Mouse (Mus musculus) right cerebral cortex, postnatal 14 days (tissue): ENCODE data around the gene Cox8b.
"Not testable (repeated sequence)": the region's sequence is repeated elsewhere in the genome, so short reads cannot be mapped to it uniquely, and the experiment has no call there.

Experiments
- DNase-seq: peaks from one replicate; pipeline ENCODE4 v3.0.0; 2022

Cox8b gene

DNA sequence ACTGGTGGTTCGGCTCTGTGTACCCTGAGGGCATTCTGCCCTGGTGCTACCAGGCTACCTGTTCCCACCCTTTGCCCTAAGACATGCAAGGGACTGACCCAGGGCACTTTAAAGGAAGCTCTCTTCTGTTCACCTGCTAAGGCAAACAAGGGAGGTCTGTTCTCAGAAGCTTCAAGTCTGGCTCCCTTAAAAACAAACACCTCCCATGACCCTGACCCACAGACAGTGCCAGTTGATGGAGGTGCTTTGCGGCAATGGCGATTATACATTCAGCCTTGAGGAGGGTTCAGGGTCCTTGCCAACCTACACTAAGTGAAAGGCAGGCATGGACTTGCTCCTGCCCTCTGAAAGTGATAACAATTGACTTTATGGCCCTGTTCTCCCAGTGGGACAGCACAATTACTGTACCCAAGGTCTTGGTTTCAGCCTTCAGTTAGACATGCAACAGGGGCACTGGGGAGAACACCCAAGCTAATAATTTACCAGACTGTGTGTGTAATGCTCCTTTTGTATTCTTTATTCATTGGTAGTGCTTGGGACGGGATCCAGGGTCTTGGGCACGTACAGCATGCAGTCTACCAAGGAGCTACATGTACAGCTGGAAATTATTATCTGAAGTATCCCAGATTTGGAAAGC is 12.7 kb upstream of the Cox8b start:
- no peak for DNase-seq

DNA sequence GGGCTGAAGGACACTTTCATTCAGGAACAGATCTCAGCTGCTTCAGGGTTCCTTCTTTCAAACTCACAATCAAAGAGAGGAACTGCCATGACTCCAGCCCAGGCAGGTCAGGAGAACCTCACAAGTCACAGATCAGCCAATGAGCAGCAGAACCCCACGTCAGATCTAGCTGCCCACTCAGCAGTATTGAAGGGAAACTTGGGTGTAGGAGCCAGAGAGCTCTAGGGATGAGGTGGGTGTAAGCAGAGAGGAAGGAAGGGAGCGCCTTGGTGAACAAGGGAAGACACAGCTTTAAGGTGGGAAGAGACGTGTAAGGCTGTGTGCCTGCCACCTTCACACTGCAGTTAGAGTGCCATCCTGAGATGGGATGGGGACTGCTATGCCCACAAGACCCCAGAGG is 12.0 kb upstream of the Cox8b start:
- DNase-seq: no peak

DNA sequence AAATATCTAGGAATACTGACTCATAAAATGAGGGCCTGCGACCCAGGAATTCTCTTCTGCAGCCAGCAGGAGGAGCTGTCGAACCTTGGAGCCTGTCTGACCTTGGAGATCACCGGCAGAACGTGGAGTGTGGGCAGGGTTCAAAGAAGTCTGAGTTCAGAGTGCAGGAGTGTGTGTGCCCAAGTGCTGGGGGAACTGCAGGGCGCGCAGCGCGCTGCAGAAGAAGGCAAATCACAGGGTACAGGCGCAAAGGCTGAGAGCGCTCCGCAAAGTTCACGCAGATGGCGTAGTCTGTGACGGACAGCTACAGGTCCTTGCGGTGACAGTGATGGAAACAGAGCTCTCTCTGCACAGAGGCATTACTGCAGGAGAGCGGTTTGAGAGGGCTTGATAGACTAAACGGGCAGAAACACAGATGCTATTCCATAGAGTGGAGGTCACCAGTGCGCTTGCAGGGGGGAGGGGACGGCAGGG is 8.4 kb upstream of the Cox8b start:
- peak; percentile 62 for DNase-seq

DNA sequence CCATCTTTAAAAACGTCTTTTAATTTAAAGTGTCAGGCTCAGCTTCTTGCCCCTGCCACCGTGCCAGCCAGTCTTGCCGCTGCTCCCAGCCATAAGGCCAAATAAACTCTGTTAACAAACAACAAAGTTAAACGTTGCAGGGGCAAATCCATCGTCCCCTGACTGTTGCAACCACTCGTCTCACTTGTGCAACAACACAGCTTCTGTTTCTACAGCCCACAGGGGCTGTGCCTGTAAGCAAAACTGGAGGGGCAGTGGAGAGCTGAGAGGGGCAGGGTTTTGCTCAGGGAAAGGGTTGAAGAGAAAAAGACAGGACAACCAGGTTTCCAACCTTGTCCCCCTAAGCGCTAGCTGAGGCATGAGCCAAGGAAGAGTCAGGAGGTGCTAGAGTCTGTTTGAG is 7.9 kb upstream of the Cox8b start:
- no peak for DNase-seq

DNA sequence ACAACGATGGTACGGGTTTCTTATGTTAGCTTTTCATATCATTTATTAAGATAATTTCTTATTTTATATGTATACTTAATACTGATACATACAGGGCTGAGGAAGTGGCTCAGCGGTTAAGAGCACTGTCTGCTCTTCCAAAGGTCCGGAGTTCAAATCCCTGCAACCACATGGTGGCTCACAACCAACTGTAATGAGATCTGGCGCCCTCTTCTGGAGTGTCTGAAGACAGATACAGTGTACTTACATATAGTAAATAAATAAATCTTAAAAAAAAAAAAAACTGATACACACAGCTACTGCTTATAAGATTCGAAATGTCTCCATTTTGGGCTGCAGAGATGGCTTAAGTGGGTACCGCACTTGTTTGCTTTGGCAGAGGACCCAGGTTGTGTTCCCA is 7.5 kb upstream of the Cox8b start:
- no peak for DNase-seq

DNA sequence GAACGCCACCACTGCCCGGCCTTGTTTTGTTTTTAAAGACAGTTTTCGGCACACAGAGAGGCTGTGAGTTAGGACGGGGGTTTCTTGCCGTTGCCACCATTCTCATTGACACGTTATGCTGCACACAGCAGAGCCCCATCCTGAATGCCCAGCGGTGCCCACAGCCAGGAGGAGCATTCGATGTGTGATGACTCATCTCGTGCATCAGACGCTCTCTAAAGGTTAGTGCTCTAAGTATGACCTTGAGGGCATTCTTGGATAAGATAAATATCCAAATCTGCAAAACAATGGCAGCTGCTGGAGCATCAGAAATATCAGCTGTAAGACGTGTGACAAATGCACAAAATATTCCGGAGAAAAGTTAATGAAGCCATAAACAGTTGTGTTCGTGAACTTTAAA is 6.9 kb upstream of the Cox8b start:
- DNase-seq: no peak

DNA sequence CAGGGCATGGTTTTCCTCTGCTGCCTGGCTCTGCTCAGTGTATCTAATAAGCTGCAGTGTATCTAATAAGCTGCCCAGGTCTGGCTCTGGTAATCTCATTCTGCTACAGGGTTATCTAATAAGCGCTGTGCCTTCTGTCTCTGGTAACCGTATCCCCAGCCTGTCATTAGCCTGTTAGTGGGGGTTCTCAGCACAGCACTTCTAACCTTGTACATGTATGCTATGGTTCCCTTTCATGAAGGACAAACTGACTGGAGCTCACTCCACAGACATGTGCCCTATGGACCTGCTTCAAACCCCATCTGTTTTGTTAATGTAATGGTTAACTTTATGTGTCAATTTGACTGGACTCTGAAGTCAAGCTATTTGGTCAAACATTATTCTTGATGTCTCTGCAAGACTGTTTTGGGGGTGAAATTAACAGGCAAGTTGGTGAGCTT is 5.4 kb upstream of the Cox8b start:
- DNase-seq: no peak

DNA sequence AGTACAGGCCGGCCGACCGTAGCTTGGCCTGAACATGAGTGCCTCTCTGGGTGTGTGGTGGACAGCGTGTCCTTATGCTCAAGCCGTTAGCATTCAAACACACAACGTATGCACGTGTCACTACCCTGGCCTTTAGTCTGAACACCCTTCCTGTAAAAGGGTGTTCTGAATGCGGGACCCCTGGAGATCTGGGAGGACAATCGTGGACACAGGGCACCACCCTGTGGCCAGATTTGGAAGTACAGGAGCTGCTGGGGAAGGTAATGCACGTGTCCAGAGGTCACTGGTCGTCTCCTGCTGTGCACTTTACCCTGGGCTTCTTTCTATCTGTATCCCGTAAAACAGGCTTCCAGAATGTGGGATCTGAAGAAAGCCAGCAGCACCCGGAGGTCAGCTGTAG is 3.0 kb upstream of the Cox8b start:
- peak; percentile 80 for DNase-seq

DNA sequence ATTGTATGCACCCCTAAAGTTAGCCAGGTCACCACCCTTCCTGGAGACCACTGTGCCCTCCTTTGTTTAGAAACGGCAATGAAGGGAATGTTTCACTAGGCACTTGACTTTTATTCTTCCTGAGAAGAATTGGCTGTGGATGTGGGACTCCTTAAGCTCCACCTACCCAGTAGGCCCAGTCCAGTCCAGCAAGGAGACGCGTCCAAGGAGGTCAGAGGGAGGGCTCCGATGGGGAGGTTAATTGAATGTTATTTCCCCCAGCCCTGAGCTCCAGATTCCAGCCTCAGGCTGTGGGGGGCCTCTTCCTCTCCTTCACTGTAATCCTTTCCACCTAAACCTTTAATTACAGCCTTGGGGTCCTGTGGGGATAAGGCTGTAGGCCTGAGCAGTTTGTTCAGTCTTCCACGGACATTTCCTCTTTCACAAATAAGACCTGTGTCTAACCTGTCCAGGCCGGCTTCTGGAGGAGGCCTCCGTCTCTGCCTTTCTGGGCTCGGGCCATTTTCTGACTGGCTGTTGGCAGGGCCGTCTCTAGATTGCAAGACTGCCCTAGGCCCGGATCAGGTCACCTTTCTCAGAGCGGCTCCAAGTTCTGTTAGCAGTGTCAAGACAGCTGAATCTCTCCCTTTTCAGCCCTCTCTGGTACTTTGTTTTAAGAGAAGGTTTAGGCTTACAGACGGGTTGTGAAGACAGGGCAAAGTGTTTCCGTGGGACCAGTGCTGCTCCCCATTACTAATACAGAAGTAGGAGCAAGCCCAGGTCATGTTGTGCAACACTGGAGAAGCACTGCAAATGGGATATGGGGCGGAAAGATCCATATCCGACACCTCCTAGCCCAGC is 2.0 kb upstream of the Cox8b start:
- DNase-seq: no peak

DNA sequence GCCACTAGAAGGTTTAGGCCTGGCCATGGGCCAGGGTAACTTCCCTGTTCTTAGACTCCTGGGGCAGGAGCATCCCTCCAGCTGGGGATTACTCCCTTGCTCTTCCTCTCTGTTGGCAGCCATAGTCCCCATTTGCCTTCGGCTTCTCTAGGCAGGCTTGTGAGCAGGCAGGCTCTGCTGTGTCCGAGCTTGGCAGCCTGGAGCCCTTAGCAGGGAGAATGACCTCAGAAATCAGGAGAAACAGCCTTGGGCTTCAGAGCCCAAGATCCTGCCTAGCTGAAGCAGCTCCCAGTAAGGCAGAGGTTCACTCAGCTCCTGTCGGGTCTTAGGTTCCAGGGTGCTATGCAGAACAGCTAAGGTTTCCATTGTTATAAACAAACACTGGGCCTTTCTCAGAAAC is 1.1 kb downstream of the Cox8b start:
- no peak for DNase-seq

DNA sequence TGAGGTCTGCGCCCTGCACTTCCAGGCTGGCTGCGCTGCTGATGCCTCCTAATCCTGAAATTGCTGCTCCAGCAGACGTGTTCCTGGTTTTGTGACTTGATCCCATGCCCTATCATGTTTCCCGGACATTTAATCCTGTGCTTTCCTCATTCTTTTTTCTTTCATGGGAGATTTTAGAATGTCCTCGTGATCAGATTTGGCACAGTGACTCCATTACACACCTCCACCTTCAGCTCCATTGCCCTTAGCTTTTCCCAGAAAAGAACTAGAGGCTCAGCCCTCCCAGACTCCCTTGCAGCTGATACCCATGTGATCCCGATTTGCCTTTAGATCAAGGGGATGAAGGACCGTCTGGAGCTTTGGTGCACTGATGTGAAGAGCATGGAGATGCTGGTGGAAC is 2.4 kb downstream of the Cox8b start:
- DNase-seq: no peak

DNA sequence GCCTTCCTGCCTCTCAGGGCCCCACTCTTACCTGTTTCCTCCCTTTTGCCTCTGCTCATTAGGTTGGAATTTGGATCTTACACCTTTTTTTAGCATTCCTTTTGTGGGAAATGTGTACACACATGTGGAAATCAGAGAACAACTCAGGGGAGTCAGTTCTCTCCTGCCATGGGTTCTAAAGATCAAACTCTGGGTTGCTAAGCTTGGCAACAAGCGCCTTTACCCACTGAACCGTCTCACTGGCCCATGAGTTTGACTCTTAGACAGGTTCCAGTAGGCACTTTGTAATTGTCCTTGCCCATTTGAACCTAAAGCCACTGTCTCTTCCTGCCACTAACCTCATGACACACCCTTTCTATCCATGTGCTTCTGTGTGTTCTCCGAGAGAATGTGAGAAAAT is 5.6 kb downstream of the Cox8b start:
- DNase-seq: no peak

DNA sequence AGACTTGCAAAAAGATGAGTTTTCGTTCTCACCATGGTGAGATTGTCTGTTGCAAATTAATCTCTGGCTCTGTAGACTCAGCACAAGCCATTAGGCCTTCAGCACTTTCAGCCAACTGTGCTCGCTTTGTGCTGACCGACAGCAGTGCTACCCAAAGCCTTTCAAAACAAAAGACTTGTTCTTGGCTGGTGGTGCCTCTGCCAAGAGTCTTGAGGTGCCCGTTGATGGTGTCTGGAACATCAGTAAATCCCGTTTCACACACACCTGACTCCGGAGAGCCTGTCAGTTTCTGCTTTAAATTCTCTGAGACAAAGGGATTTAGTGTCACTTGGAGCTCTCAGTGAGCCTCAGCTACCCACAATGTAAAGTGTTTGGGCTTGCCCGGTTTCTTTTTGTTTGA is 6.2 kb downstream of the Cox8b start:
- no peak for DNase-seq

DNA sequence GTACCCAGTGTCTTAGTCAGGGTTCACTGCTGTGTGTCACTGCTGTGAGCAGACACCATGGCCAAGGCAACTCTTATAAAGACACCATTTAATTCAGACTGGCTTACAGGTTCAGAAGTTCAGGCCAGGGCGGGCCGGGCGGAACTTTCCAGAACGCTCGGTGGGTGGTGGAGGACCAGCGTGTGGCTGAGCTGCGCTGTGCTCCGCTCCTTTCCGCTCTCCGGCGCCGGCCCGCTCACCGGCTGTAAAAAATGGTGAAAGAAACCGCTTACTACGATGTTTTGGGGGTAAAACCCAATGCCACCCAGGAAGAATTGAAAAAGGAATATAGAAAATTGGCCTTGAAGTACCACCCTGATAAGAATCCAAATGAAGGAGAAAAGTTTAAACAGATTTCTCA is 9.6 kb downstream of the Cox8b start:
- not testable (repeated sequence) for DNase-seq

DNA sequence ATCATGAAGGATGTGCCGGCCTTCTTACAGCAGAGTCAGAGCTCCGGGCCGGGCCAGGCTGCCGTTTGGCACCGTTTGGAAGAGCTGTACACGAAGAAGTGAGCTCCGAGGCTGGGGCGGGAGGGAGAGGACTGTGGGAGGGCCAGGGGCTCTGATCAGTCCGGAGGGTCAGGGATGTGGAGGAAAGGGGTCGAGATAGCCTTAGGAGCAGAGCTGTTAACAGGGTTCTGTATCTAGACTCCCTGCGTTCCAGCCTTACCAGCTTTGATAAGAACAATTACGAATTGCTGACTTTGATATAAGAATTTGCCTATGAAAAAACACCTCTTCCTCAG is 17.8 kb downstream of the Cox8b start:
- no peak for DNase-seq

DNA sequence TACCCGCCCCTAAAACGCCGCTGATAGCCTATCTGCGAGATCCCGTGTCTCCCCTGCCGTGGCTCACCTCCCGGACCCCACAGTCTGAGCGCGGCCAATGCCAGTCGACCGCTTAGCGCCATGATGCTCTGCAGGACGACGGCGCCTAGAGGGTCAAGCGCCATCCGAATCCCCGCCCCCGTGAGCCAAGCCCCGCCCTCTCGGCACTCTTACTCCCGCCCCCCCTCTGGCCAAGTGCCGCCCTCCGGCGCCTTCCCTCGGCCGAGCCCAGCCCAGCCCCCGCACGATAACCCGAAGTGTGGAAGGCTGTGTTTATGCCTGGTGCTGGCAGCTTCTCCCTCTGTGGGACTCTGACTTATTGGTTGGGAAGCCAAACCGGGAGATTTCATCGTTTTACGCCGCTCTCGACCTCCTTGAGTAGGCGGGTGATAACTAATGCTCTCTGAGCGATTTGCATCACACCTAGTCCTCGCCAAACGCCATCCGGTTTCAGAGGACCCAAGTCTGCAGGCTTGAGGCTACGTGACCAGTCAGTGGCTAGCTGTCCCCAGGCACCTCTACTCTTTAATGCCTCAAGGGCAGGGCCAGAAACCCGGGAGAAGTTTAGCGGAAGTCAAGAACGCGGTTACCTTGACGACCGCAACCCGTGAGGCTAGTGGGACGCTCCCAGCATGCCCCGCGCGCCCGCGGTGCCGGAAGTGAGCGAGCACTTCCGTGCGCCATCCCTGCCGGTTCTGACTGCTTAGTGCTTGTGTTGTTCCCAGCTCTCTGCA is 18.4 kb downstream of the Cox8b start, which contains the start of the genes Psmd13 and Sirt3:
Gene Psmd13 (plus strand): TSS at position 273 of the 773 bp plus-strand sequence.
Gene Sirt3 (minus strand): TSS at position 614 of the 773 bp plus-strand sequence.
- DNase-seq: peak; percentile 96

DNA sequence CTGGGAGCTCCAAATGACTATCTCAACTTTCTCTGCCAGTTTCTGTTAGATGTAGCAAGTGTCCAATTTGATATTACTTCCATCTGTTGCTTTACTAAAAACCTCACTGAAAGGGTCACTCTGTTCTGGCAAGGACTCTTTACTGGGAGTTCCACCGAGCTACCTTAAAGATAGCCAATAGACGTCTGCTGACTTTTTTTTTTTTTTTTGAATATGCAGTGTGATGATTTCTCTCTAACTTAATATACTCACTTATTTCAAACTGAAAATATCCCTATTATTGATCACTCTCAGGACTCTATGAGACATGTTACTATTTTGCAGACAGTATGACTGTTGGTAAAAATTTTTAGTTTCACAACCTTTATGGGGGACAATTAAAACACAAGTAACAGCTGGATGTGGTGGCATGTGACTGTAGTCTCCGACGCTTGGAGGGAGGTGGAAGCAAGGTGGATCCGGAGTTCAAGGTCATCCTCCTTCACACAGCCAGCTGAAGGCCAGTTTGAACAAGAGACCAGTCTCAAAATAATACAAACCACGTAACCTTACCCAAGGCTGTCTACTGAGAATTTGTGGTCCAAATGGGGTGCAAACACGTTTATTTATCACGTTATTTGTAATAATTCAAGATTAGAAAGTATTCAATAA is 19.3 kb downstream of the Cox8b start:
- DNase-seq: no peak

DNA sequence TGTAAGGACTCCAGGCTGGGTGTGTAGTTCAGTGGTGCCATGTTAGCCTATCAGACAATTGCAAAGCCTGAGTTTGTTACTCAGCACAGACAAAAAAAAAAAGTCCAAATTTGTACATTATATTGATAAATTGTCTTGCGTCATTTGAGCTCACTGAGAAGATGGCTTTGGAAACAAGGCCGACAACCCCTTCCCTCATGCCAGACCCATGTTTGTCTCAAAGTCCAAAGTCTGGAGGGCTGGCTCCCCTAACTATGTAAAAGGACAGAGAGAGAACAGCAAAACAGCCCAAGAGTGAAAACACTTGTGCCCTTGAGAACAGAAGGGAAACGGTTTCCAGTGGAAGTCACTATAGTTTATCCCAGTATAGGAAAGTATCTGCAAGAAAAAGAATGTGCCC is 19.8 kb downstream of the Cox8b start:
- no peak for DNase-seq

DNA sequence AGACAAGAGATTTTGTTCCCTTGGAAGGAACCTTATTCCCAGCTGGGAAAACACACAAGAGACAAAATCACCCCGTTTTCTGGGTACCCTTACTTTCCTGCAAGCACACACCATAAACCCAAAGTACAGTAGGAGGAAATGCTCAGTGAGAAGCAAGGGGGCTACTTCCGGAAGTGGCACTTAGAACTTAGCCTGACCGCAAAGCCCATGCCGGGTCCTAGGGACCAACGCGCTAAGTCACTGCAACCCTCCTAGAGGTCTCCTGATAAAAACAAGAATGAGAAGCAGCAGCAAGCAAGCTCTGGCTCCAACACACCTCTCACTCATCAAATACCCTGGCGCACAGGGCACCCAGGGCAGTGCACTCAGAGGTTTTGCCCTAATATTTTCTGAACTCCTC is 20.9 kb downstream of the Cox8b start:
- DNase-seq: no peak

DNA sequence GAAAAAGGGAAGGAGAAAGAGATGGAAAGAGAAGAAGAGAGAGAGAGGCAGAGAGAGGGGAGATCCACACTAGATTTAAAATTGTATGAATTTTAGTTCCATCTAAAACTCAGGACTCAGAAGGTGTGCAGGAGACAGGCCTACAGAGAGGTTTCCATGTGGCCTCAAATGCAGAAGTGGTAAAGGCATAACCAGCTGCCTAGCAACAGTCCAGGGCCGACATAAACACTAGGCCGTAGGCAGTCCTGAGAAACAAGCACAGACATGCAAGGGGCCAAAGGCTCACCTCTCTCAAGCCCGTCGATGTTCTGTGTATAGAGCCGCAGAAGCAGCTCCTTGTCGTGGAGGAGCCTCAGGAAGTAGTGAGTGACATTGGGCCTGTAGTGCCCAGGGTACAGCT is 22.9 kb downstream of the Cox8b start:
- DNase-seq: no peak

DNA sequence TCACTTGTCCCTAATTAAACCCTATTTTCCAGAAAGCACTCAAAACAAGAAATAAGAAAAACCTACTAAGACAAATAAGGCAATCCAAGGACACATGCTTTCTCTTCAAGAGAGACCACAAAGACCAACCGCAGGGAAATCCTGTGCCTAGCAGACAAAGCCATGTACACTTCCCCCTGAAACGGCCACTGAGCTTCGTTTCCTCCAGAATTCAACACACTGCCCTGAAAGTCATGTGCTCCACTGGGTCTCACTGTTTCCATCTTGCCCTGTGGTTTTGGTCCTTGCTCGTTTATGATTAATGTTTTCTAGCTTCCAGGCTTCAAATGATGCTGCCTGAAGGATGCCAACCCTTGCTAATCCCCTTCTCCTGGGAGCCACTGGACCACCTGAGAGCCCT is 26.0 kb downstream of the Cox8b start:
- DNase-seq: no peak

DNA sequence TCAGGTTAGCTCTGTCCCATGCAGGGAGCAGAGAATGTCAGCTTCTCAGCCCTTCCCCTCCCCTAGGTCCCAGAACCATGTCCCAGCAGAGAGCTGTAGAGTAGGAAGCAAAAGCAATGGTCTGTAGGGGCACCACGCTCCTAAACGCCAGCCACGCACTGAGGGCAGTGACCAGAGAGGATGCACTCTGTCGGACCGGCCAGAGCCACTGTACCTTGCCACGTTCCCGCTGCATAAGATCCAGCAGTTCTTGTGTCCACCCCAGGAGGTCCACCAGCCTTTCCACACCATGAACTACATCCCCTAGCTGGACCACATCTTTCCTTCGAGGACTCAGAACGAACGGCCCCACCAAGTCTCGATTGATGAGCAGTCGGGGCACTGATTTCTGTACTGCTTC is 35.5 kb downstream of the Cox8b start:
- no peak for DNase-seq

DNA sequence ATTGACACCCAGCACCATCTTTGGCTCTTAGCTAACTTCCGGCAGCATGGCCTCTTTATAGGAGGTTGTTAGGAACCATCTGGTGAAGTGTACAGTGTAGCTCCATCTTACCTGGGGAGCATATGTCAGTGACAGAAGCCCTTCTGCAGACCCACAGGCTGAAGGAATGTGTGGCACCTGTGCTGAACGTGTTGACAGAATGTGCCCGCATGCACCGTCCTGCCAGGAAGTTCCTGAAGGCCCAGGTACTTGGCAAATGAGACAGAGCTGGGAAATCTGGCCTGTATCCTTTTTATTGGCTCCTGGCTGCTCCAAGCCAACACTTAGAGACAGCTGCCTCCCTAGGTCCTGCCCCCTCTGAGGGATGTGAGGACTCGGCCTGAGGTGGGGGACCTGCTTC is 39.5 kb downstream of the Cox8b start:
- DNase-seq: no peak
